In the genomic region with DNA sequence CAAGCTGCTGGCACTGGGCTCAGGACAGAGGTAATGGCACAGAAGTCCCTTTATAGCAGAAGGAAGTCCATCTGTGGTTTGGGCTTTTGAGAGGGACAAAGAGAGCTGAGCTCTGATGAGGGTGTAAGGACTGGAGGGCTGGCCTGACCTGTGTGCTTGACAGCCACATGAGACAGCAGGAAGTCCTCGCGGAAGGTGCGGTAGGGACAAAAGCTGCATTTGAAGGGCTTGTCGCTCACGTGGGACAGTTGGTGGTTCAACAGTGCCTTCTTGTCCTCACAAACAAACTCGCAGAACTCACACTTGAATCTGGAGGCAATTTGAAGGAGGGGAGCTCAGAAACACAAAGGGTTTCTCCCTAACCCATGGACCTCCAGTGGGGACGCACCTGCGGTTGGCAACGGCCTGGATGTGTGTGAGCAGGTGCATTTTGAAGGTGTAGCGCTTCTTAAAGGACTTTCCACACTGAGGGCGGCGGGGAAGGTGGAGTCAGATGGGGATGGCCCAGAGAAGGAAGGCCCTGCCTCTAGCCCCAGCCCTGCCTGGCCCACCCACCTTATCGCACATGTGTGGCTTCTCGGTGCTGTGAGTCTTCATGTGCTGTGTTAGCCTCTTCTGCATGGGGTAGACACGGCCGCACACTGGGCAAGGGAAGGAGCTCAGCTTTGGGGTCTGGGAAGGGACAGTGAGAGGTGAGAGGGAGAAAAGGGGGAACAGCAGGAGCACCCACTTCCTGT, we compare ENCODE assay signal across 20 mouse cellular contexts. TPM values are rescaled to one million over a fixed set of nuclear protein-coding genes. Genes with fewer than 3 reads are reported as not detected.
DNase-seq lines count a peak whose midpoint lies in the region; ATAC-seq and TF ChIP-seq lines count a peak whose summit lies in the region.
"Had no signal": no experiment of that assay in that cellular context is flagged by ENCODE, and none has a peak within 500 bp of the region (broad histone marks: within the 10 kb centered on the region; RNA-seq: fewer than 3 reads in every experiment).

No protein-coding gene starts in this region.

- no peaks in the 10 kb centered on the region for H3K9me3 ChIP-seq in liver, embryonic 13.5 days (replicated peaks)
- H3K9me3 ChIP-seq in midbrain, embryonic 11.5 days (ENCODE audit: control insufficient read depth, low read length), result no peaks in the 10 kb centered on the region
- H3K9me3 ChIP-seq: forebrain, embryonic 15.5 days; hindbrain, embryonic 13.5 days; intestine, embryonic 15.5 days; kidney, embryonic 15.5 days had no signal

- TF ChIP-seq POLR2A in spleen, adult 2 months (IDR thresholded peaks at IDR 0.05; ENCODE audit: low read depth, low read length), result no peak
- no peak for TF ChIP-seq POLR2A in kidney, adult 2 months (IDR thresholded peaks at IDR 0.05; ENCODE audit: low read depth, low read length)

- H3K4me3 ChIP-seq in spleen, adult 2 months (ENCODE audit: extremely low read depth, insufficient read depth, insufficient read length), result no peak overlapping the region
- H3K4me3 ChIP-seq in liver, embryonic 13.5 days (replicated peaks), result no peak overlapping the region
- no peak overlapping the region for H3K4me3 ChIP-seq in kidney, adult 2 months (ENCODE audit: insufficient read depth, low read depth, low read length)
- H3K4me3 ChIP-seq in midbrain, embryonic 11.5 days (ENCODE audit: low read depth, low read length), result no peak overlapping the region
- H3K4me3 ChIP-seq: erythroblast, embryonic 14.5 days; forebrain, embryonic 15.5 days; hindbrain, embryonic 13.5 days; intestine, embryonic 15.5 days; kidney, embryonic 15.5 days; limb, embryonic 12.5 days had no signal

- no peak for TF ChIP-seq CTCF in spleen, adult 2 months (IDR thresholded peaks at IDR 0.05; ENCODE audit: extremely low read depth, insufficient read depth, insufficient read length, insufficient replicate concordance)
- TF ChIP-seq CTCF in kidney, adult 2 months (conservative IDR thresholded peaks at IDR 0.05; ENCODE audit: insufficient read depth, insufficient read length, low read depth, low read length), result no peak

- H3K27me3 ChIP-seq in spleen, adult 2 months (ENCODE audit: control insufficient read depth, insufficient read depth, low read length), result no peaks in the 10 kb centered on the region
- no peaks in the 10 kb centered on the region for H3K27me3 ChIP-seq in liver, embryonic 13.5 days
- H3K27me3 ChIP-seq in kidney, adult 2 months (replicated peaks; ENCODE audit: control insufficient read depth, insufficient read depth, low read length), result no peaks in the 10 kb centered on the region
- no peaks in the 10 kb centered on the region for H3K27me3 ChIP-seq in midbrain, embryonic 11.5 days (ENCODE audit: control insufficient read depth, insufficient read depth, low read length)
- H3K27me3 ChIP-seq: forebrain, embryonic 15.5 days; hindbrain, embryonic 13.5 days; intestine, embryonic 15.5 days; kidney, embryonic 15.5 days; limb, embryonic 12.5 days had no signal

- no peak overlapping the region for H3K9ac ChIP-seq in liver, embryonic 13.5 days
- no peak overlapping the region for H3K9ac ChIP-seq in midbrain, embryonic 11.5 days (ENCODE audit: low read length)
- H3K9ac ChIP-seq: forebrain, embryonic 15.5 days; hindbrain, embryonic 13.5 days; intestine, embryonic 15.5 days; kidney, embryonic 15.5 days; limb, embryonic 12.5 days had no signal

- peak overlapping the region; percentile 44; the same call in 1 of the 2 replicates for H3K27ac ChIP-seq in spleen, adult 2 months (ENCODE audit: insufficient read depth, low read length)
- no peak overlapping the region for H3K27ac ChIP-seq in liver, embryonic 13.5 days
- H3K27ac ChIP-seq in kidney, adult 2 months (ENCODE audit: insufficient read depth, low read depth, low read length), result no peak overlapping the region
- no peak overlapping the region for H3K27ac ChIP-seq in midbrain, embryonic 11.5 days (ENCODE audit: low read depth, low read length)
- H3K27ac ChIP-seq: forebrain, embryonic 15.5 days; hindbrain, embryonic 13.5 days; intestine, embryonic 15.5 days; kidney, embryonic 15.5 days; limb, embryonic 12.5 days had no signal

- 79% methylated on average over 16 of the region's 16 CpGs for WGBS in spleen, adult 2 months
- 83% methylated on average over 16 of the region's 16 CpGs for WGBS in liver, embryonic 13.5 days (ENCODE audit: insufficient replicate concordance)
- WGBS in kidney, adult 2 months, result 93% methylated on average over 16 of the region's 16 CpGs
- WGBS in midbrain, embryonic 11.5 days, result 94% methylated on average over 16 of the region's 16 CpGs

- H3K4me2 ChIP-seq in liver, embryonic 13.5 days, result no peak overlapping the region
- H3K4me2 ChIP-seq in midbrain, embryonic 11.5 days, result no peak overlapping the region
- H3K4me2 ChIP-seq: forebrain, embryonic 15.5 days; hindbrain, embryonic 13.5 days; intestine, embryonic 15.5 days; kidney, embryonic 15.5 days; limb, embryonic 12.5 days had no signal

- no peaks in the 10 kb centered on the region; the same call in 1 of the 2 replicates for H3K4me1 ChIP-seq in spleen, adult 2 months (ENCODE audit: control insufficient read depth, insufficient read depth, insufficient read length)
- H3K4me1 ChIP-seq in liver, embryonic 13.5 days (replicated peaks), result peaks cover 6% of the 10 kb centered on the region; the same call in 1 of the 2 replicates
- no peaks in the 10 kb centered on the region for H3K4me1 ChIP-seq in kidney, adult 2 months (ENCODE audit: control insufficient read depth, insufficient read depth, low read length)
- no peaks in the 10 kb centered on the region for H3K4me1 ChIP-seq in midbrain, embryonic 11.5 days (ENCODE audit: control insufficient read depth, insufficient read depth, low read length)
- H3K4me1 ChIP-seq: forebrain, embryonic 15.5 days; intestine, embryonic 15.5 days; kidney, embryonic 15.5 days; limb, embryonic 12.5 days had no signal

- peaks cover 65% of the 10 kb centered on the region for H3K36me3 ChIP-seq in spleen, adult 2 months (ENCODE audit: control insufficient read depth, insufficient read depth, low read length)
- H3K36me3 ChIP-seq in liver, embryonic 13.5 days, result peaks cover 100% of the 10 kb centered on the region
- peaks cover 3% of the 10 kb centered on the region for H3K36me3 ChIP-seq in kidney, adult 2 months (ENCODE audit: control insufficient read depth, insufficient read depth, low read length)
- peaks cover 49% of the 10 kb centered on the region for H3K36me3 ChIP-seq in midbrain, embryonic 11.5 days (ENCODE audit: control insufficient read depth, insufficient read depth, low read length)

- peak; percentile 19 for DNase-seq in cerebellum, adult 11-12 months
- DNase-seq in spleen, adult 2 months (ENCODE audit: low read depth in 1 of 2, low spot score in 2 of 2), result no peak
- no peak for DNase-seq in spleen, postnatal 4 days (ENCODE audit: low spot score in 2 of 2)
- no peak for DNase-seq in liver, embryonic 13.5 days
- peak; percentile 32 to 50 for DNase-seq in thymus, postnatal 36 days
- no peak for DNase-seq in kidney, adult 2 months
- DNase-seq in midbrain, embryonic 11.5 days (ENCODE audit: low spot score, missing footprints), result no peak
- DNase-seq: cerebellum, adult 9-10 months; gastrocnemius, postnatal 25 days; kidney, postnatal 4 days; layer of hippocampus, adult 9-11 months; lung, adult 18-20 months; retina, postnatal 1 day had no signal

- ATAC-seq in cerebellum, adult (ENCODE audit: insufficient number of reproducible peaks, low FRiP score, low TSS enrichment), result no peak
- peak; percentile 52 for ATAC-seq in liver, embryonic 13.5 days (ENCODE audit: low read depth)
- no peak for ATAC-seq in midbrain, embryonic 11.5 days (ENCODE audit: low FRiP score)
- ATAC-seq: forebrain, embryonic 15.5 days; intestine, embryonic 15.5 days had no signal

RNA-seq across cellular contexts. Expression of a gene that starts 11.7 kb away (rescaled TPM):
- polyA plus RNA-seq in spleen, adult 2 months (2012; rRNA removed), result 37.8 and 47.5 TPM in 2 replicates
- polyA plus RNA-seq in liver, embryonic 13.5 days (2015; fragmentation: Nextera tagmentation; extraction: Ambion mirVana), result 5.4 and 6.1 TPM in 2 replicates
- polyA plus RNA-seq in kidney, adult 2 months (2012; rRNA removed), result 20.4 and 25.7 TPM in 2 replicates
- polyA plus RNA-seq in midbrain, embryonic 11.5 days (2014; fragmentation: Nextera tagmentation; extraction: Ambion mirVana), result 8.2 and 8.8 TPM in 2 replicates

RNA-seq across cellular contexts. Expression of a gene that starts 20.8 kb away (rescaled TPM):
- polyA plus RNA-seq in spleen, adult 2 months (2012; rRNA removed), result 33.2 and 36.7 TPM in 2 replicates
- 45.5 and 48.3 TPM in 2 replicates for polyA plus RNA-seq in liver, embryonic 13.5 days (2015; fragmentation: Nextera tagmentation; extraction: Ambion mirVana)
- polyA plus RNA-seq in kidney, adult 2 months (2012; rRNA removed), result 37.2 and 43.1 TPM in 2 replicates
- polyA plus RNA-seq in midbrain, embryonic 11.5 days (2014; fragmentation: Nextera tagmentation; extraction: Ambion mirVana), result 62.0 and 65.7 TPM in 2 replicates

RNA-seq across cellular contexts. Expression of a gene that starts 40.7 kb away (rescaled TPM):
- 16.0 and 26.6 TPM in 2 replicates for polyA plus RNA-seq in spleen, adult 2 months (2012; rRNA removed)
- 1.1 and 1.2 TPM in 2 replicates for polyA plus RNA-seq in liver, embryonic 13.5 days (2015; fragmentation: Nextera tagmentation; extraction: Ambion mirVana)
- polyA plus RNA-seq in kidney, adult 2 months (2012; rRNA removed), result 1.7 and 1.8 TPM in 2 replicates
- 1.9 and 2.0 TPM in 2 replicates for polyA plus RNA-seq in midbrain, embryonic 11.5 days (2014; fragmentation: Nextera tagmentation; extraction: Ambion mirVana)
- polyA plus RNA-seq: erythroblast, embryonic 14.5 days had no signal

RNA-seq across cellular contexts. Expression of a gene that starts 42.4 kb away (rescaled TPM):
- 48.3 and 51.8 TPM in 2 replicates for polyA plus RNA-seq in spleen, adult 2 months (2012; rRNA removed)
- 7.7 and 8.3 TPM in 2 replicates for polyA plus RNA-seq in liver, embryonic 13.5 days (2015; fragmentation: Nextera tagmentation; extraction: Ambion mirVana)
- 39.6 and 41.5 TPM in 2 replicates for polyA plus RNA-seq in kidney, adult 2 months (2012; rRNA removed)
- 91.8 and 97.3 TPM in 2 replicates for polyA plus RNA-seq in midbrain, embryonic 11.5 days (2014; fragmentation: Nextera tagmentation; extraction: Ambion mirVana)

Comparison
In these comparisons a context has a peak if more than half of its experiments do, and no peak if none do; other contexts are left out.
1. DNase-seq: peak in cerebellum, adult 11-12 months (single experiment) and thymus, postnatal 36 days (2 of 2); none in spleen, adult 2 months (0 of 2), spleen, postnatal 4 days (0 of 2), liver, embryonic 13.5 days (single experiment), kidney, adult 2 months (single experiment) and midbrain, embryonic 11.5 days (single experiment).